Mouse (Mus musculus): Measurements from ENCODE around the gene Ifitm7.
"Not testable (repeated sequence)": the region's sequence is repeated elsewhere in the genome, so short reads cannot be mapped to it uniquely, and the experiment has no call there.

The Ifitm7 gene

GRCm38 (mm10) chr16:13986574-13987478, at the start of gene Ifitm7, which contains the start of gene 2900011O08Rik:
Gene Ifitm7, minus strand, starts transcription at chr16:13986888.
Gene 2900011O08Rik, plus strand, starts transcription at chr16:13986604.
- DNase-seq: no peak

DNA sequence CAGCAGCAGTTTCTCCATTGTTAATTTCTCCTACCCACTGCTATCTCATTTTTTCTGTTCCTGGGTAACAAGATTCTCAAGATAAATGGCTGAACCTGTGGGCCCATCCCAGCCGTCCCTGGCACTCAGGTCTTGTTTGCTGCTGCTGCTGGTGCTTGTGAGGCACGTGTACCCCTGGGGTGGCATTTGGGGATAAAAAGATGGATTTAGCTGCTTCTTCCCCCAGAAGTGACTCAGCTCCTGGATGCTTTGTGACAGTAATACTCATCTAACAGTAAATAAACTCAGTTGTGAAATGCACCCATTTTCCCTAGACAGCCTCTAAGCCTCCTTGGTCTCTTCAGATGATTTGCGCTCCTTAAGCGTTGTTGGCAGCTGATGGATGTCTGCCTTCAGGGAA, 46.4 kb upstream of the Ifitm7 start:
- DNase-seq: no peak

- DNase-seq: no peak
Measured at GRCm38 (mm10) chr16:14030650-14031049, 44.0 kb upstream of the Ifitm7 start.

DNA sequence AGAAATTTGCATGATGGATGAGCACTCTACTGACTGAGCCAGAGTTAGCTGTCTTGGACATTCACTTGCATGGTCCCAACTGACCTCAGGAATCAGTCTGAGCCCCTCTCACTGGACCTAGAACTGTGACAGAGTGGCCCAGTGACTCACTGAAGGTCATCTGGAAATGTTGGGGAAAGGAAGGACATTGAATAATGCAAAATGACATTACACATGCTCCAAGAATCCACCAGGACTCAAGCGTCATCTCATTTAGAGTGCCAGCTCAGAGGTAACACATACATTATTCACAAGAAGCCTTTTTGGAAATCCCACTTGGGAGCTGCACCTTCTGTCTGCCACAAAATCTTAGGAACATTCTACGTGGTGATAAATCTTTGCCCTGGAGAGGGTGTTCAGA, 43.2 kb upstream of the Ifitm7 start:
- DNase-seq: no peak

- no peak for DNase-seq
Measured at GRCm38 (mm10) chr16:14029072-14029471, 42.4 kb upstream of the Ifitm7 start.

GRCm38 (mm10) chr16:14025091-14025990, 38.7 kb upstream of the Ifitm7 start:
- DNase-seq: no peak

GRCm38 (mm10) chr16:14021166-14021822, 34.6 kb upstream of the Ifitm7 start:
- no peak for DNase-seq

DNA sequence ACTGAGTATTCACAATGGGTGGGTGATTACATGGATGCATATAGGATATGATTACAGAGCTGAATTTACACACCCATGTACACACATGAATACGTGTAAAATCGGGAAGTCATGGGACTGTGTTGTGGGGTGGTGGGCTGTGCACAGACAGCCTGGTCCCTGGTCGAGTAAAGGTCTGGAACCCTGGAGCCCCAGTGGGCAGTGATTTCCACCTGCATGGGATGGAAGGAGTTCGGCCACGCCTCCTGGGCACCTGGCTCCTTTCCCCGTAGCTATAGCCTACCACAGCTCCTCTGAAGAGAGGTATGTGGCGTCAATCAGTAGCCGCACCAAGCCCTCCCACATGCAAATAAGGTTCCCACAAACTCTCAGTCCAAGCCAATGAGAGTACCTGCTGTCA, 30.6 kb upstream of the Ifitm7 start:
- no peak for DNase-seq

- no peak for DNase-seq
Measured at GRCm38 (mm10) chr16:14009966-14010365, 23.3 kb upstream of the Ifitm7 start.

DNA sequence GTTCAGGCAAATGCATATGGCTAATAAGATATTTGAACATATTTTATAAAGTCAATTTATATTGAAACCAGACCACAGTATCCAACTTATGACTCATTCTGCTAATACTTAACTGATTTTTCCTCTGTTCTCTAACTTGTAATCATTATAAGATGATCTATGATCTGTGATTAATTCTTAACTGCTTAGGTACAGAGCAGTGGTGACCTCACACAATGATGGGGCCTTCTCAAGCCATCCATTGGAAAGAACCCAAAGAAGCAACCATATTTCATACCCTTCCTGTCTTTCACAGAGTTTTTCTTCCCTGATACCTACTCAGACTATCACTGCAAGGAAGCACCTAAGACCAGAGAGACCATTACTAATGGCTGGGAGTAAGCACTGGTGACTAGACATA, 22.0 kb upstream of the Ifitm7 start:
- no peak for DNase-seq

- no peak for DNase-seq
Measured at GRCm38 (mm10) chr16:14008081-14008480, 21.4 kb upstream of the Ifitm7 start.

- DNase-seq: peak; percentile 8
Measured at GRCm38 (mm10) chr16:14005266-14005665, 18.6 kb upstream of the Ifitm7 start.

GRCm38 (mm10) chr16:14004726-14005125, 18.0 kb upstream of the Ifitm7 start:
- no peak for DNase-seq

GRCm38 (mm10) chr16:14004170-14004569, 17.5 kb upstream of the Ifitm7 start:
- DNase-seq: no peak

- no peak for DNase-seq
Measured at GRCm38 (mm10) chr16:14003386-14004130, 16.9 kb upstream of the Ifitm7 start.

- DNase-seq: no peak
Measured at GRCm38 (mm10) chr16:13994502-13994901, 7.8 kb upstream of the Ifitm7 start.

GRCm38 (mm10) chr16:13994076-13994475, 7.4 kb upstream of the Ifitm7 start:
- no peak for DNase-seq

DNA sequence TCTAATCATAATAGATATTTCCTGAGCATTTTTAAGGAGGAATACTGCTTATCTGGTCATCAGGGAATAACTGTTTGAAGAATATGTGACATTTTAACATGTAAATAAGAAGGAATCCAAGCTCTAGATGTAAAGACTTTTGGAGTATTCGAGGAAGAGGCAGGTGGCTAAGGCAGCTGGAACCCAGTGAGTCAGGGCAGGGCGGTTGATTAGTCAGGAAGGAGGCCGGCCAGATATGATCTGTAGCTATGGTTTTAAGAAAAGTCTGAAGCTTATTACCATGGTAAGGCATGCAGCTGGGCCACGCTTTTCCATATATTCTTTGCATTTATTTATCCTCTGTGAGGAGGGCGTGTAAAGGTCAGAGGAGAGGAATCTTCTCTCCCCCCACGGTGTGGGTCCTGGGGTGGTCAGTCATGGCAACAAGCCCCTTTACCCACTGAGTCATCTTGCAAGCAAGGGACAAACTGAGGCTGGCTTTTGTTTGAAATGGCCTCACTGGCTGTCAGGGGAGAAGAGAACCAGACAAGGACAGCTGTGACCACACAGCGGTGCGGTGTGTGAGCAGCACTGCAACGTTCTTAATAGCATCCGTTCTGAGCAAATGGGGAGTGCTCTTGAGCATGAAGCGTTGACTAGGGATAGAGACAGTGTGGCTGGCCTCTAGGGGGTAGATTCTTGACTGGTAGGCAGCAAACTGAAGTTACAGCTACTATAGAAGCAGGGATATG, 6.0 kb upstream of the Ifitm7 start:
- no peak for DNase-seq

- DNase-seq: no peak
Measured at GRCm38 (mm10) chr16:13986197-13986573, 503 bp downstream of the Ifitm7 start.

DNA sequence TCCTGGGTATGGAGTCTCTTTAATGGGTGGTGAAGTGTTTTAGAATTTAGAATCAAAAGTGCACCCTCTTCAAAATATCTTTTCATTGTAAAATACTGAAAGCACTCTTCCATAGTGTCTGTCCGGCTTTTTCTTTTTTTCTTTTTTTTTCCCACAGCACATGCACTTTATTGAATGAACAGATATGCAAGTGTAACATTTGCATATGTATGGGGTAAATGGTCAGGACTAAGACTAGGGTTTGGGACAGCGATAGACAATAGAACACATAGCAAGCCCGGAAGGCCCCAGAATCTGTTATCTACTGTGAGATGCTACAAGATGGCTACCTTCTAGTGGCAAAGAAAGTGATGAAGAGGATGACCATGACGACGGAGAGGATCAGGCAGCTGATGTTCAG, 3.5 kb downstream of the Ifitm7 start:
- DNase-seq: no peak

- DNase-seq: not testable (repeated sequence)
Measured at GRCm38 (mm10) chr16:13981726-13982125, 5.0 kb downstream of the Ifitm7 start.

GRCm38 (mm10) chr16:13977026-13977425, 9.7 kb downstream of the Ifitm7 start:
- not testable (repeated sequence) for DNase-seq
